In genomic region chr3:54507575-54507974, GRCm38 (mm10) we compare ENCODE assay signal across 30 mouse cellular contexts.
DNase-seq lines count a peak whose midpoint lies in the region; ATAC-seq and TF ChIP-seq lines count a peak whose summit lies in the region.
"Had no signal": no experiment of that assay in that cellular context is flagged by ENCODE, and none has a peak within 500 bp of the region (broad histone marks: within the 10 kb centered on the region; RNA-seq: fewer than 3 reads in every experiment).

No protein-coding gene starts in this region.

- H3K9me3 ChIP-seq in liver, embryonic 11.5 days (ENCODE audit: control insufficient read depth, low read length): no peaks in the 10 kb centered on the region
- H3K9me3 ChIP-seq in liver, postnatal 0 days (ENCODE audit: low read length): no peaks in the 10 kb centered on the region
- no peaks in the 10 kb centered on the region; the same call in 1 of the 2 replicates for H3K9me3 ChIP-seq in midbrain, embryonic 16.5 days (replicated peaks; ENCODE audit: control insufficient read depth, low read length, poor library complexity, severe bottlenecking)
- H3K9me3 ChIP-seq: embryonic facial prominence, embryonic 13.5 days; embryonic facial prominence, embryonic 15.5 days; forebrain, embryonic 10.5 days; forebrain, embryonic 12.5 days had no signal

- no peaks in the 10 kb centered on the region for H3K36me3 ChIP-seq in liver, adult 2 months (ENCODE audit: control insufficient read depth, insufficient read depth, low read length)
- H3K36me3 ChIP-seq in liver, embryonic 11.5 days (ENCODE audit: control insufficient read depth, insufficient read depth, low read length): no peaks in the 10 kb centered on the region
- no peaks in the 10 kb centered on the region for H3K36me3 ChIP-seq in liver, postnatal 0 days (replicated peaks; ENCODE audit: insufficient read depth, low read length)
- H3K36me3 ChIP-seq in midbrain, embryonic 16.5 days (ENCODE audit: control insufficient read depth, insufficient read depth, low read length): no peaks in the 10 kb centered on the region
- H3K36me3 ChIP-seq: embryonic facial prominence, embryonic 13.5 days; embryonic facial prominence, embryonic 15.5 days; forebrain, embryonic 10.5 days; forebrain, embryonic 12.5 days; G1E had no signal

- ATAC-seq in liver, embryonic 11.5 days (replicated peaks; ENCODE audit: low FRiP score): no peak
- peak; percentile 98 for ATAC-seq in liver, postnatal 0 days
- no peak for ATAC-seq in midbrain, embryonic 16.5 days
- ATAC-seq: activated CD4-positive, CD25-positive, alpha-beta regulatory T cell, adult 4 months; CD4-positive, CD25-positive, alpha-beta regulatory T cell, adult 4 months; forebrain, embryonic 14.5 days; forebrain, embryonic 16.5 days; Patski had no signal

- no peak overlapping the region for H3K4me3 ChIP-seq in liver, adult 2 months (ENCODE audit: insufficient read depth, low read depth, low read length)
- no peak overlapping the region for H3K4me3 ChIP-seq in liver, embryonic 11.5 days (ENCODE audit: low read depth, low read length)
- H3K4me3 ChIP-seq in liver, postnatal 0 days (ENCODE audit: low read depth, low read length): no peak overlapping the region
- H3K4me3 ChIP-seq in midbrain, embryonic 16.5 days (ENCODE audit: low read depth, low read length): no peak overlapping the region
- H3K4me3 ChIP-seq: embryonic facial prominence, embryonic 13.5 days; embryonic facial prominence, embryonic 15.5 days; erythroblast, embryonic 14.5 days; forebrain, embryonic 10.5 days; forebrain, embryonic 12.5 days had no signal

- TF ChIP-seq CTCF in liver, adult 2 months (IDR thresholded peaks at IDR 0.05; ENCODE audit: low read depth, low read length): no peak
- TF ChIP-seq CTCF in liver, postnatal 0 days (IDR thresholded peaks at IDR 0.05; ENCODE audit: low read depth): no peak

- no peaks in the 10 kb centered on the region for H3K4me1 ChIP-seq in liver, adult 2 months (ENCODE audit: control insufficient read depth, insufficient read depth, low read length)
- H3K4me1 ChIP-seq in liver, embryonic 11.5 days (replicated peaks; ENCODE audit: control insufficient read depth, insufficient read depth, low read length): no peaks in the 10 kb centered on the region
- no peaks in the 10 kb centered on the region for H3K4me1 ChIP-seq in liver, postnatal 0 days (ENCODE audit: insufficient read depth)
- no peaks in the 10 kb centered on the region for H3K4me1 ChIP-seq in midbrain, embryonic 16.5 days (ENCODE audit: control insufficient read depth, insufficient read depth, low read length)
- H3K4me1 ChIP-seq: embryonic facial prominence, embryonic 13.5 days; embryonic facial prominence, embryonic 15.5 days; forebrain, embryonic 10.5 days; forebrain, embryonic 12.5 days had no signal

- H3K27ac ChIP-seq in liver, adult 2 months (replicated peaks; ENCODE audit: insufficient read depth, low read depth, low read length): no peak overlapping the region
- no peak overlapping the region for H3K27ac ChIP-seq in liver, embryonic 11.5 days (ENCODE audit: low read depth, low read length)
- H3K27ac ChIP-seq in liver, postnatal 0 days (ENCODE audit: low read depth): peak overlapping the region; percentile 57; the same call in 1 of the 2 replicates
- no peak overlapping the region for H3K27ac ChIP-seq in midbrain, embryonic 16.5 days (ENCODE audit: low read length)
- H3K27ac ChIP-seq: embryonic facial prominence, embryonic 13.5 days; embryonic facial prominence, embryonic 15.5 days; forebrain, embryonic 10.5 days; forebrain, embryonic 12.5 days had no signal

- H3K27me3 ChIP-seq in liver, adult 2 months (ENCODE audit: control insufficient read depth, insufficient read depth, low read length): no peaks in the 10 kb centered on the region
- no peaks in the 10 kb centered on the region for H3K27me3 ChIP-seq in liver, embryonic 11.5 days (replicated peaks; ENCODE audit: control insufficient read depth, insufficient read depth, low read length)
- no peaks in the 10 kb centered on the region for H3K27me3 ChIP-seq in liver, postnatal 0 days (ENCODE audit: insufficient read depth, low read length)
- H3K27me3 ChIP-seq in midbrain, embryonic 16.5 days (ENCODE audit: control insufficient read depth, insufficient read depth, low read depth, low read length): no peaks in the 10 kb centered on the region
- H3K27me3 ChIP-seq: CH12.LX; embryonic facial prominence, embryonic 13.5 days; embryonic facial prominence, embryonic 15.5 days; forebrain, embryonic 12.5 days; Patski had no signal

- TF ChIP-seq EP300 in liver, postnatal 0 days (IDR thresholded peaks at IDR 0.05; ENCODE audit: low read depth): peak; percentile 69

- H3K4me2 ChIP-seq in liver, embryonic 11.5 days: no peak overlapping the region
- no peak overlapping the region for H3K4me2 ChIP-seq in liver, postnatal 0 days (ENCODE audit: low read depth, low read length)
- no peak overlapping the region for H3K4me2 ChIP-seq in midbrain, embryonic 16.5 days (ENCODE audit: low read length)
- H3K4me2 ChIP-seq: embryonic facial prominence, embryonic 13.5 days; embryonic facial prominence, embryonic 15.5 days; forebrain, embryonic 12.5 days had no signal

- no peak for TF ChIP-seq POLR2A in liver, adult 2 months (IDR thresholded peaks at IDR 0.05; ENCODE audit: extremely low read depth, insufficient read depth, low read length)

- DNase-seq in liver, adult 2 months (ENCODE audit: extremely low read depth, low read depth, low spot score): peak; percentile 97
- no peak for DNase-seq in liver, embryonic 11.5 days (ENCODE audit: low spot score)
- DNase-seq in R1 (ENCODE audit: low read depth, low spot score) (peak; percentile 31), adipocyte (ENCODE audit: low spot score) (peak; percentile 49)
- DNase-seq in liver, postnatal 0 days: peak; percentile 32
- no peak for DNase-seq in frontal cortex, postnatal 14 days (ENCODE audit: low spot score in 2 of 2)
- DNase-seq: adrenal gland, adult 2 months; adrenal gland, postnatal 10 days; adrenal gland, postnatal 25 days; B cell, adult 2 months; cerebellum, adult 11 months; cerebellum, adult 18-20 months; cerebellum, adult 8-10 months; cerebellum, adult 9-11 months; cerebellum, postnatal 14 days; cerebellum, postnatal 36 days; embryo, embryonic 11 days had no signal

- WGBS in liver, adult 2 months: 23% methylated on average over 1 of the region's 1 CpGs
- 63% methylated on average over 1 of the region's 1 CpGs for WGBS in liver, embryonic 11.5 days
- 50% methylated on average over 1 of the region's 1 CpGs for WGBS in liver, postnatal 0 days (ENCODE audit: insufficient replicate concordance)
- WGBS in midbrain, embryonic 16.5 days: 73% methylated on average over 1 of the region's 1 CpGs

- H3K79me2 ChIP-seq in liver, adult 2 months (ENCODE audit: control insufficient read depth, insufficient read depth, low read length): no peaks in the 10 kb centered on the region

- H3K9ac ChIP-seq in liver, adult 2 months (ENCODE audit: low read depth, low read length): no peak overlapping the region
- no peak overlapping the region for H3K9ac ChIP-seq in liver, embryonic 11.5 days (ENCODE audit: low read depth, low read length)
- H3K9ac ChIP-seq in liver, postnatal 0 days (replicated peaks): no peak overlapping the region
- H3K9ac ChIP-seq in midbrain, embryonic 16.5 days (ENCODE audit: low read depth, low read length): no peak overlapping the region
- H3K9ac ChIP-seq: embryonic facial prominence, embryonic 13.5 days; embryonic facial prominence, embryonic 15.5 days; forebrain, embryonic 12.5 days had no signal

Comparison
In these comparisons a context has a peak if more than half of its experiments do, and no peak if none do; other contexts are left out.
1. DNase-seq: peak in liver, adult 2 months (single experiment), R1 (single experiment), adipocyte (single experiment) and liver, postnatal 0 days (single experiment); none in liver, embryonic 11.5 days (single experiment) and frontal cortex, postnatal 14 days (0 of 2).